Comparison of ENCODE assay signal across 7 mouse cellular contexts in genomic region chr12:21784403-21784802, GRCm38 (mm10).
DNase-seq lines count a peak whose midpoint lies in the region; ATAC-seq lines count a peak whose summit lies in the region.
"Not testable (repeated sequence)": the region's sequence is repeated elsewhere in the genome, so short reads cannot be mapped to it uniquely, and the experiment has no call there.

No protein-coding gene starts in this region.

- not testable (repeated sequence) for H3K27ac ChIP-seq in kidney, embryonic 15.5 days; liver, embryonic 13.5 days; midbrain, embryonic 13.5 days; stomach, embryonic 14.5 days (ENCODE audit: low read length)

- peak; percentile 64 for DNase-seq in embryo, embryonic 10.5 days (ENCODE audit: low spot score)
- DNase-seq in gastrocnemius, postnatal 14 days, result peak; percentile 18
- DNase-seq in heart, postnatal 4 days, result peak; percentile 73
- DNase-seq in liver, embryonic 13.5 days, result not testable (repeated sequence)

- H3K27me3 ChIP-seq in kidney, embryonic 15.5 days; liver, embryonic 13.5 days; midbrain, embryonic 13.5 days; stomach, embryonic 14.5 days (ENCODE audit: control insufficient read depth, insufficient read depth, low read length): not testable (repeated sequence)

- intact Hi-C loops in gastrocnemius, postnatal 14 days (cut with DNase I; ENCODE audit: low total_unique reads), result not testable (repeated sequence)

- peak overlapping the region; percentile 60 for H3K4me2 ChIP-seq in kidney, embryonic 15.5 days
- H3K4me2 ChIP-seq in liver, embryonic 13.5 days, result peak overlapping the region; percentile 63
- peak overlapping the region; percentile 44 for H3K4me2 ChIP-seq in midbrain, embryonic 13.5 days (replicated peaks)
- peak overlapping the region; percentile 29 for H3K4me2 ChIP-seq in stomach, embryonic 14.5 days (replicated peaks; ENCODE audit: low read depth, low read length)

- not testable (repeated sequence) for H3K36me3 ChIP-seq in kidney, embryonic 15.5 days; liver, embryonic 13.5 days; midbrain, embryonic 13.5 days; stomach, embryonic 14.5 days (ENCODE audit: control insufficient read depth, insufficient read depth, low read length)

- not testable (repeated sequence) for H3K4me1 ChIP-seq in kidney, embryonic 15.5 days; liver, embryonic 13.5 days (replicated peaks); midbrain, embryonic 13.5 days (replicated peaks); stomach, embryonic 14.5 days (ENCODE audit: control insufficient read depth, insufficient read depth, low read length)

- ATAC-seq in kidney, embryonic 15.5 days (replicated peaks; ENCODE audit: low FRiP score), result peak; percentile 92
- peak; percentile 85 for ATAC-seq in liver, embryonic 13.5 days (ENCODE audit: low read depth)
- ATAC-seq in midbrain, embryonic 13.5 days, result peak; percentile 77
- peak; percentile 82 for ATAC-seq in stomach, embryonic 14.5 days (ENCODE audit: insufficient number of reproducible peaks, insufficient read depth, low FRiP score, low read depth)

- peak overlapping the region; percentile 36; the same call in 1 of the 2 replicates for H3K9ac ChIP-seq in kidney, embryonic 15.5 days
- H3K9ac ChIP-seq in liver, embryonic 13.5 days, result peak overlapping the region; percentile 59; the same call in 1 of the 2 replicates
- not testable (repeated sequence) for H3K9ac ChIP-seq in midbrain, embryonic 13.5 days (replicated peaks); stomach, embryonic 14.5 days (replicated peaks; ENCODE audit: low read depth, low read length)

- not testable (repeated sequence) for H3K9me3 ChIP-seq in kidney, embryonic 15.5 days (replicated peaks); liver, embryonic 13.5 days (replicated peaks); midbrain, embryonic 13.5 days; stomach, embryonic 14.5 days (ENCODE audit: control insufficient read depth, low read depth, low read length)

- H3K4me3 ChIP-seq in kidney, embryonic 15.5 days (replicated peaks), result peak overlapping the region; percentile 50
- peak overlapping the region; percentile 61 for H3K4me3 ChIP-seq in liver, embryonic 13.5 days (replicated peaks)
- peak overlapping the region; percentile 36 for H3K4me3 ChIP-seq in midbrain, embryonic 13.5 days (replicated peaks)
- H3K4me3 ChIP-seq in stomach, embryonic 14.5 days (ENCODE audit: low read depth, low read length), result peak overlapping the region; percentile 34

- WGBS in kidney, embryonic 15.5 days, result 2% methylated on average over 37 of the region's 39 CpGs
- under 1% methylated on average over 39 of the region's 39 CpGs for WGBS in liver, embryonic 13.5 days (ENCODE audit: insufficient replicate concordance)
- 5% methylated on average over 23 of the region's 39 CpGs for WGBS in midbrain, embryonic 13.5 days
- 2% methylated on average over 37 of the region's 39 CpGs for WGBS in stomach, embryonic 14.5 days
